Comparison of ENCODE assay signal across 15 mouse cellular contexts in genomic region chr5:117824486-117824885, GRCm38 (mm10). TPM values are rescaled to one million over a fixed set of nuclear protein-coding genes. Genes with fewer than 3 reads are reported as not detected.
DNase-seq lines count a peak whose midpoint lies in the region; ATAC-seq and TF ChIP-seq lines count a peak whose summit lies in the region.
"Had no signal": no experiment of that assay in that cellular context is flagged by ENCODE, and none has a peak within 500 bp of the region (broad histone marks: within the 10 kb centered on the region; RNA-seq: fewer than 3 reads in every experiment).

No protein-coding gene starts in this region.

- 76% methylated on average over 5 of the region's 5 CpGs for WGBS in kidney, adult 2 months
- WGBS in midbrain, postnatal 0 days, result 80% methylated on average over 5 of the region's 5 CpGs
- WGBS in midbrain, embryonic 15.5 days, result 76% methylated on average over 5 of the region's 5 CpGs

- no peaks in the 10 kb centered on the region for H3K36me3 ChIP-seq in kidney, adult 2 months (ENCODE audit: control insufficient read depth, insufficient read depth, low read length)
- H3K36me3 ChIP-seq in midbrain, postnatal 0 days (ENCODE audit: insufficient read depth, low read length), result no peaks in the 10 kb centered on the region
- no peaks in the 10 kb centered on the region for H3K36me3 ChIP-seq in midbrain, embryonic 15.5 days (replicated peaks)
- no peaks in the 10 kb centered on the region for H3K36me3 ChIP-seq in splenic B cell, adult 2 months (ENCODE audit: control insufficient read depth, insufficient read depth, low read length, poor library complexity, severe bottlenecking)
- H3K36me3 ChIP-seq: embryonic facial prominence, embryonic 15.5 days; hindbrain, embryonic 15.5 days; liver, embryonic 15.5 days had no signal

- DNase-seq in kidney, adult 2 months, result no peak
- DNase-seq in kidney, postnatal 14 days, result no peak
- no peak for DNase-seq in midbrain, postnatal 0 days (ENCODE audit: low spot score)
- peak; percentile 7 for DNase-seq in NIH3T3 (ENCODE audit: low read depth)
- DNase-seq in splenic B cell, adult 2 months (ENCODE audit: low read depth, low spot score), result peak; percentile 9
- DNase-seq in cerebellum, postnatal 25 days, result no peak
- DNase-seq: gastrocnemius, postnatal 36 days; kidney, postnatal 4 days; right cerebral cortex, postnatal 25 days had no signal

- H3K4me2 ChIP-seq in midbrain, postnatal 0 days (ENCODE audit: low read depth, low read length, poor library complexity, severe bottlenecking), result no peak overlapping the region
- H3K4me2 ChIP-seq in midbrain, embryonic 15.5 days, result no peak overlapping the region
- H3K4me2 ChIP-seq: embryonic facial prominence, embryonic 15.5 days; hindbrain, embryonic 15.5 days; liver, embryonic 15.5 days had no signal

- H3K9me3 ChIP-seq in midbrain, postnatal 0 days (ENCODE audit: low read length), result no peaks in the 10 kb centered on the region
- no peaks in the 10 kb centered on the region for H3K9me3 ChIP-seq in midbrain, embryonic 15.5 days
- H3K9me3 ChIP-seq: embryonic facial prominence, embryonic 15.5 days; hindbrain, embryonic 15.5 days; liver, embryonic 15.5 days; megakaryocyte, embryonic 14.5 days had no signal

- H3K27me3 ChIP-seq in kidney, adult 2 months (replicated peaks; ENCODE audit: control insufficient read depth, insufficient read depth, low read length), result no peaks in the 10 kb centered on the region
- H3K27me3 ChIP-seq in midbrain, postnatal 0 days (ENCODE audit: insufficient read depth, low read length), result no peaks in the 10 kb centered on the region
- H3K27me3 ChIP-seq in midbrain, embryonic 15.5 days (replicated peaks), result no peaks in the 10 kb centered on the region
- no peaks in the 10 kb centered on the region for H3K27me3 ChIP-seq in splenic B cell, adult 2 months (ENCODE audit: control insufficient read depth, insufficient read depth, low read length, poor library complexity, severe bottlenecking)
- H3K27me3 ChIP-seq: embryonic facial prominence, embryonic 15.5 days; hindbrain, embryonic 15.5 days; liver, embryonic 15.5 days; megakaryocyte, embryonic 14.5 days had no signal

- no peak overlapping the region for H3K9ac ChIP-seq in midbrain, postnatal 0 days (replicated peaks; ENCODE audit: low read length, poor library complexity, severe bottlenecking)
- no peak overlapping the region for H3K9ac ChIP-seq in midbrain, embryonic 15.5 days
- H3K9ac ChIP-seq: embryonic facial prominence, embryonic 15.5 days; hindbrain, embryonic 15.5 days; liver, embryonic 15.5 days had no signal

- peak; percentile 27; the same call in 1 of the 2 replicates for TF ChIP-seq CTCF in kidney, adult 2 months (conservative IDR thresholded peaks at IDR 0.05; ENCODE audit: insufficient read depth, insufficient read length, low read depth, low read length)
- peak; percentile 63 for TF ChIP-seq CTCF in midbrain, postnatal 0 days (IDR thresholded peaks at IDR 0.05)

- H3K4me3 ChIP-seq in kidney, adult 2 months (ENCODE audit: insufficient read depth, low read depth, low read length), result no peak overlapping the region
- no peak overlapping the region for H3K4me3 ChIP-seq in midbrain, postnatal 0 days (ENCODE audit: low read depth, low read length)
- H3K4me3 ChIP-seq in midbrain, embryonic 15.5 days, result no peak overlapping the region
- H3K4me3 ChIP-seq: embryonic facial prominence, embryonic 15.5 days; hindbrain, embryonic 15.5 days; liver, embryonic 15.5 days; megakaryocyte, embryonic 14.5 days had no signal

- no peak for TF ChIP-seq POLR2A in kidney, adult 2 months (IDR thresholded peaks at IDR 0.05; ENCODE audit: low read depth, low read length)

- H3K27ac ChIP-seq in kidney, adult 2 months (ENCODE audit: insufficient read depth, low read depth, low read length), result no peak overlapping the region
- no peak overlapping the region for H3K27ac ChIP-seq in midbrain, postnatal 0 days (ENCODE audit: low read depth, low read length)
- no peak overlapping the region for H3K27ac ChIP-seq in midbrain, embryonic 15.5 days
- H3K27ac ChIP-seq: embryonic facial prominence, embryonic 15.5 days; hindbrain, embryonic 15.5 days; liver, embryonic 15.5 days had no signal

- ATAC-seq in midbrain, postnatal 0 days (ENCODE audit: low FRiP score), result no peak
- no peak for ATAC-seq in midbrain, embryonic 15.5 days (replicated peaks)
- no peak for ATAC-seq in inflammation-experienced regulatory T-cells, adult 6 months

- H3K4me1 ChIP-seq in kidney, adult 2 months (ENCODE audit: control insufficient read depth, insufficient read depth, low read length), result no peaks in the 10 kb centered on the region
- no peaks in the 10 kb centered on the region for H3K4me1 ChIP-seq in midbrain, postnatal 0 days (ENCODE audit: insufficient read depth, low read length)
- no peaks in the 10 kb centered on the region for H3K4me1 ChIP-seq in midbrain, embryonic 15.5 days
- H3K4me1 ChIP-seq: embryonic facial prominence, embryonic 15.5 days; hindbrain, embryonic 15.5 days; liver, embryonic 15.5 days; megakaryocyte, embryonic 14.5 days had no signal

RNA-seq across cellular contexts. Expression of gene Nos1, which starts 43.7 kb away (rescaled TPM):
- polyA plus RNA-seq in kidney, adult 2 months (2012; rRNA removed), result 0.60 and 0.67 TPM in 2 replicates
- 17.8 and 25.7 TPM in 2 replicates for total RNA-seq in midbrain, postnatal 0 days (2014; rRNA removed)
- 3.4 and 3.5 TPM in 2 replicates for polyA plus RNA-seq in midbrain, postnatal 0 days (2015; fragmentation: Nextera tagmentation; extraction: Ambion mirVana)
- 2.7 and 3.4 TPM in 2 replicates for polyA plus RNA-seq in midbrain, embryonic 15.5 days (2015; fragmentation: Nextera tagmentation; extraction: Ambion mirVana)
- under 1 TPM in 2 of 3 experiments, not detected in 1; 0.06 to 0.08 TPM for polyA plus RNA-seq in inflammation-experienced regulatory T-cells, adult 6 months (2017; shearing (Covaris generic))

Comparison
In these comparisons a context has a peak if more than half of its experiments do, and no peak if none do; other contexts are left out.
1. DNase-seq: peak in NIH3T3 (single experiment) and splenic B cell, adult 2 months (single experiment); none in kidney, adult 2 months (single experiment), kidney, postnatal 14 days (single experiment), midbrain, postnatal 0 days (single experiment) and cerebellum, postnatal 25 days (0 of 2).